Mouse (Mus musculus) heart, embryonic 14.5 days (tissue): Measurements from ENCODE around the gene Ugt1a6a. TPM values are rescaled to one million over a fixed set of nuclear protein-coding genes. Genes with fewer than 3 reads are reported as not detected.

Experiments used
- ATAC-seq: fragments of 200-750 bp; cut with Nextera tagmentation; 2 replicates; pipeline ENCODE4 v1.8.0; 2017; ENCODE audit warnings: low read depth, moderate TSS enrichment; ENCODE audit not compliant: insufficient number of reproducible peaks, insufficient read depth, low FRiP score
- H3K27ac ChIP-seq, 2 experiments: fragments of 200-500 bp in 1 of 2; fragments of 300-500 bp in 1 of 2; sonication (generic) in 1 of 2; replicated peaks in 1 of 2; 2 replicates each; pipeline ENCODE4 v1.5.1; 2012 to 2014; ENCODE audit warnings: low read depth in 2 of 2, low read length in 2 of 2, control low read depth in 1 of 2, mild to moderate bottlenecking in 1 of 2, mixed read lengths in 1 of 2; ENCODE audit not compliant: control insufficient read depth in 1 of 2, insufficient read depth in 1 of 2
- H3K27me3 ChIP-seq: fragments of 300-500 bp; sonication (generic); 2 replicates; pipeline ENCODE4 v1.6.1; 2014; ENCODE audit warnings: mild to moderate bottlenecking, low read length, control low read depth; ENCODE audit not compliant: control insufficient read depth, insufficient read depth
- H3K36me3 ChIP-seq: fragments of 300-500 bp; sonication (generic); 2 replicates; pipeline ENCODE4 v1.6.1; 2014; ENCODE audit warnings: mild to moderate bottlenecking, control low read depth, low read length, mixed read lengths; ENCODE audit not compliant: control insufficient read depth, insufficient read depth
- H3K4me1 ChIP-seq, 2 experiments: fragments of 200-500 bp in 1 of 2; fragments of 300-500 bp in 1 of 2; sonication (generic) in 1 of 2; 2 replicates each; pipeline ENCODE4 v1.6.1; 2012 to 2014; ENCODE audit warnings: low read length in 2 of 2, control low read depth in 1 of 2, mixed read lengths in 1 of 2; ENCODE audit not compliant: control insufficient read depth in 2 of 2, insufficient read depth in 2 of 2
- H3K4me2 ChIP-seq: fragments of 300-500 bp; sonication (generic); 2 replicates; pipeline ENCODE4 v1.6.1; 2014; ENCODE audit warnings: mild to moderate bottlenecking, low read length
- H3K4me3 ChIP-seq, 2 experiments: fragments of 200-500 bp in 1 of 2; fragments of 300-500 bp in 1 of 2; sonication (generic) in 1 of 2; 2 replicates each; pipeline ENCODE4 v1.5.1; 2012 to 2014; ENCODE audit warnings: low read length in 2 of 2, mild to moderate bottlenecking in 2 of 2, control low read depth in 1 of 2, low read depth in 1 of 2, moderate library complexity in 1 of 2; ENCODE audit not compliant: control insufficient read depth in 1 of 2, insufficient read depth in 1 of 2
- H3K9ac ChIP-seq: fragments of 300-500 bp; sonication (generic); 2 replicates; pipeline ENCODE4 v1.6.1; 2014; ENCODE audit warnings: mild to moderate bottlenecking, low read length
- H3K9me3 ChIP-seq: fragments of 300-500 bp; sonication (generic); 2 replicates; pipeline ENCODE4 v1.6.1; 2016; ENCODE audit warnings: low read length, control low read depth; ENCODE audit not compliant: control insufficient read depth
- WGBS: fragments of 180-500 bp; shearing (Covaris S2); extraction: QIAGEN DNeasy Blood & Tissue Kit; methylation state at CpG from one replicate; pipeline ENCODE4 v1.1.7; 2014; 5-methylcytosine and 5-hydroxymethylcytosine counted together
- polyA plus RNA-seq: library from polyadenylated mRNA; unstranded; fragments of >200 nt; fragmentation: Nextera tagmentation; extraction: Ambion mirVana; gene quantifications from 2 replicates; pipeline ENCODE4 v1.2.1, GENCODE M21; 2014

The Ugt1a6a gene
- polyA plus RNA-seq, 1 experiment from 2014 or later, result 0.53 TPM

- no peak overlapping the region for H3K27ac ChIP-seq
Measured at GRCm38 (mm10) chr1:88227482-88227881, 92.9 kb downstream of the Ugt1a6a start.

DNA sequence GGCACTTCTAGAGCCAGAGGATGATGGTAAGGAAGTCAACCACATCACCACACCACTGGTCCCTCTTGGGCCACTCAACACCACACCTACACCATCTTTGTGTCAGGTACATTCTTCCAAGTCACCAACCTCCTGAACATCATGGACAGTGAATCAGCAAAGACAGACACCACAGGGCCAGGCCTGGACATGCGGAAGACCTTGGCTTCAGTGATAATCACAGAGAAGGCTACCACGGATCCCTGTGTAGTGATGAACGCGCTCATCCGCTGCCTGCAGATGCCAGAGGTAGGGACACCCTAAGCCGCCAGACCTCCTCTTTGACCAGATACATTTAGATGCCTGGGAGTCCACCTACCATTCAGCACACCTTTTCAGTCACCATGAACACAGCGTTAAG, 93.5 kb downstream of the Ugt1a6a start:
- Histone ChIP-seq H3K4me3 (no peak overlapping the region), H3K27ac (no peak overlapping the region), H3K4me1 (no peaks in the 10 kb centered on the region), H3K9ac (no peak overlapping the region), H3K27me3 (no peaks in the 10 kb centered on the region), H3K4me2 (no peak overlapping the region), H3K36me3 (no peaks in the 10 kb centered on the region), H3K9me3 (peaks cover 78% of the 10 kb centered on the region)
- 66% methylated on average over 7 of the region's 7 CpGs for WGBS
- peak; percentile 6; the same call in 1 of the 2 replicates for ATAC-seq

More at GRCm38 (mm10) chr1:88227482-88227881, 92.9 kb downstream of the Ugt1a6a start:
- H3K9me3 ChIP-seq, result peaks cover 72% of the 10 kb centered on the region
- no peak overlapping the region for H3K9ac ChIP-seq
- no peaks in the 10 kb centered on the region for H3K4me1 ChIP-seq
- WGBS, result 50% methylated on average over 2 of the region's 2 CpGs
- no peak for ATAC-seq
- H3K27me3 ChIP-seq, result no peaks in the 10 kb centered on the region
- no peak overlapping the region for H3K4me2 ChIP-seq
- no peak overlapping the region for H3K4me3 ChIP-seq
- no peaks in the 10 kb centered on the region for H3K36me3 ChIP-seq

DNA sequence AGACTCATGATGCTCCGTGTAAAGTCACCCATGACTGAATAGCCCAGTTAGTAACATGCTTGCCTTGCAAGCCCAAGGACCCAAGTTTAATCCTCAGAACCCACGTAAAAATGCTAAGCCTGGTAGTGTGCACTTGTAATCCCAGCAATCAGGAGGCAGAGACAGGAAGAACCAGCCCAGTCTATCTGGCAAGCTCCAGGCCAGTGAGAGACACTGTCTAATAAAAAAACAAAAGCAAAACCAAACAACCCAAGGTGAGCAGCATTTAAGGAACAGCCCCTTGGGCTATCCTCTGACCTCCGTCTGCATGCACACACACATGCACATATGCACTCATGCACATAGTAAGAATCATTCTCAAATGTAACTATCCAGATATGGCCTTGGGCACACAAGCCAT, 95.0 kb downstream of the Ugt1a6a start:
- Histone ChIP-seq H3K9ac (no peak overlapping the region), H3K4me2 (no peak overlapping the region), H3K27ac (no peak overlapping the region), H3K4me3 (no peak overlapping the region), H3K4me1 (no peaks in the 10 kb centered on the region), H3K36me3 (no peaks in the 10 kb centered on the region), H3K27me3 (no peaks in the 10 kb centered on the region), H3K9me3 (peaks cover 93% of the 10 kb centered on the region)
- ATAC-seq, result no peak
- 69% methylated on average over 3 of the region's 3 CpGs for WGBS

DNA sequence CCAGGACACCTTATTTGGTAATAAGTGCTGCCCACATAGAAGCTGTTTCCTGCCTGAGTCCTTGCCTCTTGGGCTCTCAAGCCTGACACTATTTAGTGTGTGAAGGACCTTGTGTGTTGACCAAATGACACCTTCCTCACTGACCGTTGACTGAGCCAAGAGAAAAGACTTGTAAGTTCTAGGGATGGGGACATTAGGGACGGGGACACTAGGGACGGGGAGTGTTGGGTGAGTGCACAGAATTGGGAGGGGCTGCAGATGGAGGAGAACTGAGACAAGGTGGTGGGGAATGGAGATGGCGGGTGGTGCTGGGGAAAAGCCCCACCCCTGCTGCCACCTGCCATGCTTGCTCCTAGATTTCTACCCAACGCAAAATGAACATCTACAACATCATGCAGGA, 95.4 kb downstream of the Ugt1a6a start:
- Histone ChIP-seq H3K4me1 (no peaks in the 10 kb centered on the region), H3K4me3 (no peak overlapping the region), H3K27ac (no peak overlapping the region), H3K27me3 (no peaks in the 10 kb centered on the region), H3K9ac (no peak overlapping the region), H3K9me3 (peaks cover 97% of the 10 kb centered on the region), H3K4me2 (no peak overlapping the region), H3K36me3 (no peaks in the 10 kb centered on the region)
- ATAC-seq, result no peak
- 75% methylated on average over 5 of the region's 5 CpGs for WGBS

GRCm38 (mm10) chr1:88230421-88230820, 95.8 kb downstream of the Ugt1a6a start:
- Histone ChIP-seq H3K27ac (no peak overlapping the region), H3K4me3 (no peak overlapping the region), H3K4me1 (no peaks in the 10 kb centered on the region), H3K27me3 (no peaks in the 10 kb centered on the region), H3K36me3 (no peaks in the 10 kb centered on the region), H3K9ac (no peak overlapping the region), H3K4me2 (no peak overlapping the region), H3K9me3 (peaks cover 99% of the 10 kb centered on the region)
- 66% methylated on average over 7 of the region's 7 CpGs for WGBS
- no peak for ATAC-seq

DNA sequence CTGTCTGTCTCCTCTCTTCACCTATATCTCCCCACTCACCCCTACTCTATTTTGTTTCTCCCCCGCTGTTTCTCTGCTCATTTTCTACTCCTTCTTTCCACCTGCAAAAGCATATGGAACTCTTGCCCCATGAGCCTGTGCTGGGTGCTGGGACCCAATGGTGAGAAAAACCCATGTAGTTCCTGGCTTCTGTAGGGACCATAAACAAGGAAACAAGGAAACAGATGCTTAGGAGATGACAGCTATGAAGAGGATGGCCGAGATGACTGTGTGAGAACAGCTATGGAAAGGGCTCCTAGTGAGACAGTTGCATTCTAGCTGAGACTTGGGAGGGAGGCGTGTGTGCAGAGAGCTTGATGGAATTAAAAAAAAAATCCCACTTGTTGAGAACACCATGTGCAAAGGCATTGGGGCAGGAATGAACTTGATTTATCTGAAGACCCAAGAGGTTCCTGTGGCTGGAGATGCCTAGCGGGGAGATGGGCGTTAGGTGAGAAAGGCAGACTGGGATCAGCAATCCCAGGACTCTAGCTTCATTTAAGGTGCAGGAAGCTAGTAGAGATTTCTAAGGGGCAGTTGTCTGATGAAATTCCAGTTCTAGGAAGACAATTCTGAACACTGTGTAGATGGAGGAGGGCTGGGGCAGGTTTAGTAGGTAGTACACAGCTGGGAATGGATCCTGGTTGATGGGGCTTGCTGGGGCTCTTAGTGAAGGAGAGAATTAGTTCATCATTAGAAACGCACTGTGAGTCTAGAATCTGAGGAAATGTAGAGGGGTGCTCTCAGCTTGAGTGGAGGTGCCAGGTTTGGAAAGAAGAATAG, 96.6 kb downstream of the Ugt1a6a start:
- H3K9ac ChIP-seq, result no peak overlapping the region
- ATAC-seq, result no peak
- no peak overlapping the region for H3K27ac ChIP-seq
- no peaks in the 10 kb centered on the region for H3K4me1 ChIP-seq
- no peaks in the 10 kb centered on the region for H3K27me3 ChIP-seq
- H3K36me3 ChIP-seq, result no peaks in the 10 kb centered on the region
- H3K4me3 ChIP-seq, result no peak overlapping the region
- 65% methylated on average over 6 of the region's 6 CpGs for WGBS
- H3K4me2 ChIP-seq, result no peak overlapping the region
- peaks cover 100% of the 10 kb centered on the region for H3K9me3 ChIP-seq

GRCm38 (mm10) chr1:88231803-88232499, 97.3 kb downstream of the Ugt1a6a start:
- no peak overlapping the region for H3K9ac ChIP-seq
- no peaks in the 10 kb centered on the region for H3K4me1 ChIP-seq
- 57% methylated on average over 7 of the region's 7 CpGs for WGBS
- no peaks in the 10 kb centered on the region for H3K36me3 ChIP-seq
- no peak overlapping the region for H3K4me2 ChIP-seq
- peaks cover 98% of the 10 kb centered on the region for H3K9me3 ChIP-seq
- H3K27me3 ChIP-seq, result no peaks in the 10 kb centered on the region
- no peak overlapping the region for H3K27ac ChIP-seq
- no peak overlapping the region for H3K4me3 ChIP-seq
- ATAC-seq, result no peak
